Mouse (Mus musculus) MN1 (cell line): ENCODE measurements around the gene Olfr427.
"Not testable (repeated sequence)": the region's sequence is repeated elsewhere in the genome, so short reads cannot be mapped to it uniquely, and the experiment has no call there.

Experiments
- DNase-seq: peaks from one replicate; pipeline ENCODE4 v3.0.0-alpha.2; 2016; ENCODE audit warnings: low spot score

Olfr427 gene

GRCm38 (mm10) chr1:174096591-174096990, at the start of gene Olfr427:
Gene Olfr427 (plus strand): TSS chr1:174096891.
- no peak for DNase-seq

DNA sequence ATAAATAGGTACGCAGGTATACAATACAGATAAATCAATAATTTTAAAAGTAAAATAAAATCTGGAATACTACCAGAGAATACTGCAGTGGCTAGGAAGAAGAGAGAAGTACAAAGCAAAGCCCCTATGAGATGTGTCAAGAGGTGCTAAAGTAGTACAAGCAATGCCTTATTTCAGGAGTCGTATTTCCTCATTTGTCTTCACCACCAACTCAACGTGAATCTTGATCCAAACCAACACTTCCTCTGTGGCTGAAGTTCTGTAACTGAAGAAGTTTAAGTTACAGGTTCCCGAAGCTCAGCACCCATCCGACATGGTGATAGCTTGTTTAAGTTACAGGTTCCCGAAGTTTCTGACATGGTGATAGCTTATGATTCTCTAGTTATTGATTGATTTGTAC, 48.5 kb upstream of the Olfr427 start:
- not testable (repeated sequence) for DNase-seq

GRCm38 (mm10) chr1:174048893-174049292, 47.8 kb upstream of the Olfr427 start, which contains the start of gene Olfr432:
Gene Olfr432 (plus strand): TSS chr1:174049205.
- no peak for DNase-seq

DNA sequence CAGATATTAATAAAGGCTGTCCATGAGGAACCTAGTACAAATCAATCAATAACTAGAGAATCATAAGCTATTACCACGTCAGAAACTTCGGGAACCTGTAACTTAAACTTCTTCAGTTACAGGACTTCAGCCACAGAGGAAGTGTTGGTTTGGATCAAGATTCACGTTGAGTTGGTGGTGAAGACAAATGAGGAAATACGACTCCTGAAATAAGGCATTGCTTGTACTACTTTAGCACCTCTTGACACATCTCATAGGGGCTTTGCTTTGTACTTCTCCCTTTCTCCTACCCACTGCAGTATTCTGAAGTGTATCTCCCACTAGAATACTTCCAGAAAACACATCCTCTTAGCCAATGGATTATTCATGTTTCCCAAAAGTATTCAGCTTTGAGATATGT, 47.3 kb upstream of the Olfr427 start:
- not testable (repeated sequence) for DNase-seq

- DNase-seq, result no peak
Observed at GRCm38 (mm10) chr1:174050532-174050931, 46.2 kb upstream of the Olfr427 start.

- DNase-seq, result no peak
Observed at GRCm38 (mm10) chr1:174051515-174051914, 45.2 kb upstream of the Olfr427 start.

DNA sequence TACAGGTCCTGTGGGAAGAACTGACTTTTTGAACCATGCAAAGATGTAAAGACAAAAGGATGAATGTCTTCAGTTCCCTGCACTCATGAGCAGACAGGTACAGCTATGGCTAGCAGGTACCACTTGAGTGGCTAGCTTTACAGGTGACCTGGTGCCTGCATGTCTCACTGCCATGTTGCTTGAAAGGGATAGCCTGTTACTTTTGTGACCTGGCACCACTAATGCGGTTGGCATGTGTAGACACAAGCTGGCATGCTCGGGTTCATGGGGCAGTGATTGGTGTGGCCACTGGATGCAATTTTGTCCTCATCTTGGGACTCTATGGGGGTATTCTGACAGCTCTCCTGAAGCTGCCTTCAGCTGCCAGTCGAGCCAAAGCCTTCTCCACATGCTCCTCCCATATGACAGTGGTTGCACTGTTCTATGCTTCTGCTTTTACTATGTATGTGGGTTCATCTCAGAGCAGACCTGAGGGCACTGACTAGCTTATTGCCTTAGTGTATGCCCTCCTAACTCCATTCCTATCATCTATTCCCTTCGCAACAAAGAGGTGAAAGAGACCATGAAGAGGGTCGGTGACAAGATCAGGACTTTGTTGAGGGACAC, 44.7 kb upstream of the Olfr427 start:
- DNase-seq, result no peak

DNA sequence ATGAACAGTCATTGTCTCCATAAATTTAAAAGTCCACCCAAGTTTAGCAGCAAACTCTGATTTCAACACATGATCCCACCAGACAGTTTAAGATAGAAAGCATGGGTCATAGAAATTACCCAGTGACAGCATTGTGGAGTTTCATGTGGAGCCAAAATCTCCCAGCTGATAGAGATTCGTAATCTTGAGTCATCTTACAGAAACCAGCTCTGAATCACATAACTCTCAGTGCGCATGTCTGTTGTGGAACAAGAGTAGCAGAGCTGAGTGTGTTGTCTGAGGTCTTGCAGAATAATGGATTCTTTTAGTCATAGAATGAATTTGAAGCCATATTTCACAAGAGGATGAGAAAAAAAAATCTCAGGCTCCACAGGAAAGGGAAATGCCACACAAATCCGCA, 43.7 kb upstream of the Olfr427 start:
- DNase-seq, result no peak

DNA sequence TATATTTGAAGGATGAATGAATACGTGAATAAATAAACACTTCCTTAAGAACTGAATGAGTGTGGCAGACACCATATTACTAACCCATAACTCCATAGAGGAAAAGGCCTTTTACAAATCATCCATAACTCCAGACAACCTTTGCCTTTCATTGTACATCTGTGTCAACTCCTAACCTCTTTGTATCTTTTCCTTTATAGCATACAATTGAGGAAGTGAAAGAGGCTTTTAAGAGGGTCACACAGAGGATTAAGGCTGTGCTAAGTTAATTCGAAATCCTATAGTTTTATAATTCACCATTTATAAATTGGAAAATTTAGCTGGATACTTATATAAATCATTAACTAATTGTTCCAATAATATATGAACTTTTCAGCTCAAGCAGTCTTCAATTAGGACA, 41.4 kb upstream of the Olfr427 start:
- no peak for DNase-seq

DNA sequence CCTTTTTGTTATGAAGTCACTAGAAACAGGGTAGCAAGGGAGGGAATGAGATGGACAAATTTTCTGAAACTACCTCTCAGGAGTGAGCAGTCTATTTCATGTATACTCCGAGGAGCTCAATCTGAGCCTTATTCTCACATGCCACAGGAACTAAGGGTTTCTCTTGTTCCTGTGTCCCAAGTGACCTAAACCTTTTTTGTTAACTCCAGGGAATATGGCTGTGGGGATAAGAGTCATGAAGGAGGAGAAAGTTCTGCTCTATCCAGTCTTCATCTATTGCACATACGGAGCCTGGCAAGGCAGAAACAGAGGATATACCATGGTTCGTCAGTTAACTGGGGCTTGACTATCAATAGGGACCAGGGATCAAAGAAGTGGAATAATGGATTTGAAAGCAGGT, 30.4 kb upstream of the Olfr427 start, which contains the start of gene Olfr430:
Gene Olfr430 (plus strand): TSS at position 301 of the 400 bp plus-strand sequence.
- no peak for DNase-seq

DNA sequence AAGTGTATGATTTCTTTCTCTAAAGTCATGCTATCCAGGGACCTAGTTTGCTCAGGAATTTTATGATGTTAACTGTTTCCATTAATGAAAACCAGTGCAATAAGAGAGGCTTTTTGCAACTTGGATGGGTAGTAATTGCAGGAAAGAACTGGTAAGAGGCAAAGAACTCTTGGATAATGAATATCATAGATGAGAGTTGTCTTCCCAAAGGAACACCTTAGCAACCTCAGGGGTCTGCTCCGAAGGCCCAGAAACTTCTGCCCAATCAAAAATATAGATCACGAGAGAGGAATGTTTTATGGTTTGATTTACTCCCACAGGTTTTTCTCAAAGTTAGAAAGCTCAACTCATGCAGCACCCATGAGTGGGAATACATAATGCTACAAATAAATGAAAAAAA, 12.7 kb upstream of the Olfr427 start, which contains the start of gene Olfr429:
Gene Olfr429 (plus strand): TSS at position 301 of the 400 bp plus-strand sequence.
- DNase-seq, result no peak

- no peak for DNase-seq
Observed at GRCm38 (mm10) chr1:174103735-174104134, 7.0 kb downstream of the Olfr427 start.

DNA sequence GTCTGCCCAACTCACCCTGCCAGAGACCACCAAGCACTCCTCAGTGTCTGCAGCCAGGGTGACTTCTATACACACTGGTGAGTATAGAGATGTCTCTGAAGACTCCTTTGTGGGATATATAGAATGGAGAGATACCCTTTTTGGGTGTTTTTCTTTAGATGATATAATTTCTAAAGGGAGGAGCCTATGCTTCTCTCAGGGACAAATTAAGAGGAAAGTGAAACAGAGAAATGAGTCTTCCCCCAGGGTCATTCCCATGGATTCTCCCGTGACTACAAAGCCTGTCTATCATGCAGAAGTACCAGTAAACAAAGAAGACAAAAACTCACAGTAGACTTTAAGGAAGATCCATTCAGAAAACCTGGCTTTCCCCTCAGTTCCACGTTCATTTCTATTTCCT, 24.4 kb downstream of the Olfr427 start, which contains the start of gene Olfr231:
Gene Olfr231 (minus strand): TSS at position 101 of the 400 bp plus-strand sequence.
- no peak for DNase-seq

GRCm38 (mm10) chr1:174131217-174131616, 34.5 kb downstream of the Olfr427 start, which contains the start of gene Olfr424:
Gene Olfr424 (plus strand): TSS chr1:174131517.
- no peak for DNase-seq

DNA sequence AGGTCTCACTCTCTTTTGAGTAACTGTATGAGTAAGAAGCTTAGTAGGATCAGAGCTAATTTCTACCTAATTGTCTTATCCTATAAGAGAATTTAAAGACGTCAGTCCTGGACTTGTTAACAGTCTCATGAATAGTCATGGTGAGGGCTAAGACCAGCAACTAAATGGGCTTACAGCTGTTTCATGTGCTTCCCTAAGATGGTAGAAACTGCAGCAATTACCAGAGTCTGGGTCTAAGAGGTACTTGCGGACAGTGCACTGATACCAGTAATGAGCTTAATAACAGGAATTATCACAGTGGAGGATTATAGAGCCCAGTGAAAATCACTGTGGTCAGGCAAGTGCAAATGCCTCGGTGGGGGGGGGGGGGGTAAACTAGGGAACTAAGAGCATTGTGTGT, 35.3 kb downstream of the Olfr427 start:
- DNase-seq, result no peak

DNA sequence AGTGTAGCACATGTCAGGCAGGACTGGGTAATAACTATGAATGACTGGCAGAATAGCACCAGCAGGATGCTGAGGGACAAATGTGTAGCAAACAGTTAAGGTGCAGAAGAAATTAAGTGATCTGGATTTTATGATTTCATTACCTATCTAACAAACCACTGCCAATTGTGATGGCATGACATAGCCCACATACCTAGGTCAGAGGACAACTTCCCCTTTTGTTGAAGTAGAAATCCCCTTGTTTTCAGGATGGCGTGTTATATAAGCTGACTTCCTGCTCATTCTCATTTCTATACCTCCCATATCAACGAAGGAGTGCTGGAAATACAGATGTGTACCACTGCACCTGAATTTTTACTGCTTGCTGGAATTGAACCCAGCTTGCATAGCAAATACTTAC, 44.7 kb downstream of the Olfr427 start:
- no peak for DNase-seq

DNA sequence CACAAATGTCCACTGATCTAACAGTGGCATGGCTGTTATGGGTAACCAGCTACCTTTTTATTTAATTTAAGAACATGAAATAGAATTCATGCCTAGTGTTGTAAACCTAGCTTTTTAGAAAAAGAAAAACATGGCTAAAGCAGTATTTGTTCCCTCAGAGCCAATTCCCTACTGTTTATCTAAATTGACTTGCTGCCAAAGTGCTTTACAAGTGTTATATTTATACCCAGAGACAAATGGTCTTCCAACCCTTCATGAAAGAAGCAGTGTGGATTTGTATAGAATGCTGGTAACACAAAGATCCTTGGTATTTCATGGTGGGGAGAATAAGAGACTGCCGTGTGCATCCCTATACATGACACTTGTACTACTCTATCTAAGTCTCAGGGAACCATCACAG, 50.0 kb downstream of the Olfr427 start:
- DNase-seq, result no peak

DNA sequence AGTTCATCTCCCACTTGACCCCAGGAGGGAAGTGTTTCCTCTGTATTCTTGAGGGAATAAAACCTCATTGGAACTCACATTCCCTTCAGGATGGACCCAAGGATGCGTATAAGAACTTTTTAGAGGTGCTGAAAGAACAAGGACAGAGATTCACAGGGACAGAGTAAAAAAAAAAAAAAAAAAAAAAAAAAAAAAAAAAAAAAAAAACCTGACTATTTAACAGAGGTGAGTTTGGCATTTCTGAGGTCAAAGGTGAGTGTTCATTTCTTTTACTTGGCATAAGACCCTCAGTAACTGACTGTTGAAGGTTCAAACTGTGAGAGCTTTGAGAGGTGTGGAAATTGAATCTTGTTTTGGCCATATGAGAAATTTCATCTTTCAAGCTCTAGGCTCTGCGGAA, 52.6 kb downstream of the Olfr427 start:
- no peak for DNase-seq
